Mouse (Mus musculus): Measurements from ENCODE around the gene Nfatc3. TPM values are rescaled to one million over a fixed set of nuclear protein-coding genes. Genes with fewer than 3 reads are reported as not detected.
A peak's percentile ranks its signal among the peaks of the same experiment; 100 is the strongest.

Nfatc3 gene
- total RNA-seq, 2 experiments from 2014 or later: 35.0 to 102 TPM

GRCm38 (mm10) chr8:106169017-106169933, 110.6 kb downstream of the Nfatc3 start:
- peak; percentile 28; the same call in 1 of the 2 replicates for ATAC-seq (replicated peaks; ENCODE audit: low FRiP score, low TSS enrichment, poor library complexity, severe bottlenecking)

GRCm38 (mm10) chr8:106169934-106170480, 111.4 kb downstream of the Nfatc3 start:
- no peak for ATAC-seq (replicated peaks; ENCODE audit: low FRiP score, low TSS enrichment, poor library complexity, severe bottlenecking)

- no peak for ATAC-seq (replicated peaks; ENCODE audit: low FRiP score, low TSS enrichment, poor library complexity, severe bottlenecking)
These were observed 114.9 kb downstream of the Nfatc3 start for GRCm38 (mm10) chr8:106173566-106173965.

- ATAC-seq (replicated peaks; ENCODE audit: low FRiP score, low TSS enrichment, poor library complexity, severe bottlenecking): no peak
These were observed 118.3 kb downstream of the Nfatc3 start for GRCm38 (mm10) chr8:106176891-106177290.

GRCm38 (mm10) chr8:106177594-106177993, 119.0 kb downstream of the Nfatc3 start:
- ATAC-seq (replicated peaks; ENCODE audit: low FRiP score, low TSS enrichment, poor library complexity, severe bottlenecking): no peak

GRCm38 (mm10) chr8:106178428-106178827, 119.8 kb downstream of the Nfatc3 start:
- ATAC-seq (replicated peaks; ENCODE audit: low FRiP score, low TSS enrichment, poor library complexity, severe bottlenecking): no peak

Other genes with a start within 250 kb of the Nfatc3 start
- gene Ranbp10, start 231.5 kb upstream of the Nfatc3 start, total RNA-seq (2014; fragmentation: Nextera tagmentation): 34.9 and 36.4 TPM in 2 replicates
- 8.3 and 16.0 TPM in 2 replicates for gene Ranbp10, start 231.5 kb upstream of the Nfatc3 start, total RNA-seq (2017)
- not detected in 2 replicates for gene Tsnaxip1, start 231.1 kb upstream of the Nfatc3 start, total RNA-seq (2014; fragmentation: Nextera tagmentation)
- gene Tsnaxip1, start 231.1 kb upstream of the Nfatc3 start, total RNA-seq (2017): not detected in 2 replicates
- gene Cenpt, start 205.6 kb upstream of the Nfatc3 start, total RNA-seq (2014; fragmentation: Nextera tagmentation): 32.0 and 47.6 TPM in 2 replicates
- 14.2 and 20.0 TPM in 2 replicates for gene Cenpt, start 205.6 kb upstream of the Nfatc3 start, total RNA-seq (2017)
- 24.4 and 27.1 TPM in 2 replicates for gene Thap11, start 203.7 kb upstream of the Nfatc3 start, total RNA-seq (2014; fragmentation: Nextera tagmentation)
- 18.5 and 33.4 TPM in 2 replicates for gene Thap11, start 203.7 kb upstream of the Nfatc3 start, total RNA-seq (2017)
- gene Nutf2, start 198.3 kb upstream of the Nfatc3 start, total RNA-seq (2014; fragmentation: Nextera tagmentation): 174 and 237 TPM in 2 replicates
- gene Nutf2, start 198.3 kb upstream of the Nfatc3 start, total RNA-seq (2017): 29.3 and 101 TPM in 2 replicates
- 45.9 and 46.3 TPM in 2 replicates for gene Edc4, start 178.0 kb upstream of the Nfatc3 start, total RNA-seq (2014; fragmentation: Nextera tagmentation)
- 25.9 and 38.4 TPM in 2 replicates for gene Edc4, start 178.0 kb upstream of the Nfatc3 start, total RNA-seq (2017)
- gene Nrn1l, start 165.3 kb upstream of the Nfatc3 start, total RNA-seq (2014; fragmentation: Nextera tagmentation): 2.0 and 3.3 TPM in 2 replicates
- gene Nrn1l, start 165.3 kb upstream of the Nfatc3 start, total RNA-seq (2017): not detected in 2 replicates
- gene Pskh1, start 158.4 kb upstream of the Nfatc3 start, total RNA-seq (2014; fragmentation: Nextera tagmentation): 16.8 and 17.5 TPM in 2 replicates
- 15.4 and 17.3 TPM in 2 replicates for gene Pskh1, start 158.4 kb upstream of the Nfatc3 start, total RNA-seq (2017)
- gene Ctrl, start 125.0 kb upstream of the Nfatc3 start, total RNA-seq (2014; fragmentation: Nextera tagmentation): 1.6 TPM in 1 of 2 replicates, not detected in the other
- not detected in 2 replicates for gene Ctrl, start 125.0 kb upstream of the Nfatc3 start, total RNA-seq (2017)
- 93.9 and 150 TPM in 2 replicates for gene Psmb10, start 120.4 kb upstream of the Nfatc3 start, total RNA-seq (2014; fragmentation: Nextera tagmentation)
- gene Psmb10, start 120.4 kb upstream of the Nfatc3 start, total RNA-seq (2017): 29.5 and 38.9 TPM in 2 replicates
- 3.7 and 4.6 TPM in 2 replicates for gene Lcat, start 115.5 kb upstream of the Nfatc3 start, total RNA-seq (2014; fragmentation: Nextera tagmentation)
- 1.5 TPM in 1 of 2 replicates, not detected in the other for gene Lcat, start 115.5 kb upstream of the Nfatc3 start, total RNA-seq (2017)
- 11.4 and 14.2 TPM in 2 replicates for gene Slc12a4, start 92.7 kb upstream of the Nfatc3 start, total RNA-seq (2014; fragmentation: Nextera tagmentation)
- 4.7 and 10.5 TPM in 2 replicates for gene Slc12a4, start 92.7 kb upstream of the Nfatc3 start, total RNA-seq (2017)
- gene Dpep3, start 79.4 kb upstream of the Nfatc3 start, total RNA-seq (2014; fragmentation: Nextera tagmentation): not detected in 2 replicates
- gene Dpep3, start 79.4 kb upstream of the Nfatc3 start, total RNA-seq (2017): not detected in 2 replicates
- gene Dus2, start 67.5 kb upstream of the Nfatc3 start, total RNA-seq (2014; fragmentation: Nextera tagmentation): 23.0 and 28.9 TPM in 2 replicates
- gene Dus2, start 67.5 kb upstream of the Nfatc3 start, total RNA-seq (2017): 13.8 and 22.5 TPM in 2 replicates
- not detected in 2 replicates for gene Dpep2nb, start 52.9 kb upstream of the Nfatc3 start, total RNA-seq (2014; fragmentation: Nextera tagmentation)
- not detected in 2 replicates for gene Dpep2nb, start 52.9 kb upstream of the Nfatc3 start, total RNA-seq (2017)
- gene Ddx28, start 47.0 kb upstream of the Nfatc3 start, total RNA-seq (2014; fragmentation: Nextera tagmentation): 11.6 and 18.3 TPM in 2 replicates
- 11.8 and 14.4 TPM in 2 replicates for gene Ddx28, start 47.0 kb upstream of the Nfatc3 start, total RNA-seq (2017)
- 0.68 and 1.4 TPM in 2 replicates for gene Esrp2, start 78.1 kb downstream of the Nfatc3 start, total RNA-seq (2014; fragmentation: Nextera tagmentation)
- gene Esrp2, start 78.1 kb downstream of the Nfatc3 start, total RNA-seq (2017): not detected in 2 replicates
- 2.7 and 3.2 TPM in 2 replicates for gene Pla2g15, start 91.6 kb downstream of the Nfatc3 start, total RNA-seq (2014; fragmentation: Nextera tagmentation)
- gene Pla2g15, start 91.6 kb downstream of the Nfatc3 start, total RNA-seq (2017): 0.84 and 3.2 TPM in 2 replicates
- 2.6 and 4.2 TPM in 2 replicates for gene Slc7a6, start 110.0 kb downstream of the Nfatc3 start, total RNA-seq (2014; fragmentation: Nextera tagmentation)
- 5.1 and 6.7 TPM in 2 replicates for gene Slc7a6, start 110.0 kb downstream of the Nfatc3 start, total RNA-seq (2017)
- gene Slc7a6os, start 152.1 kb downstream of the Nfatc3 start, total RNA-seq (2014; fragmentation: Nextera tagmentation): 32.7 and 47.9 TPM in 2 replicates
- 50.5 and 58.1 TPM in 2 replicates for gene Slc7a6os, start 152.1 kb downstream of the Nfatc3 start, total RNA-seq (2017)
- gene Prmt7, start 152.1 kb downstream of the Nfatc3 start, total RNA-seq (2014; fragmentation: Nextera tagmentation): 30.3 and 47.7 TPM in 2 replicates
- 55.0 and 60.4 TPM in 2 replicates for gene Prmt7, start 152.1 kb downstream of the Nfatc3 start, total RNA-seq (2017)

Data from megakaryocyte-erythroid progenitor cell, adult 5-6 weeks (primary cell).